Mouse (Mus musculus): ENCODE results near the gene Abl1.

DNA sequence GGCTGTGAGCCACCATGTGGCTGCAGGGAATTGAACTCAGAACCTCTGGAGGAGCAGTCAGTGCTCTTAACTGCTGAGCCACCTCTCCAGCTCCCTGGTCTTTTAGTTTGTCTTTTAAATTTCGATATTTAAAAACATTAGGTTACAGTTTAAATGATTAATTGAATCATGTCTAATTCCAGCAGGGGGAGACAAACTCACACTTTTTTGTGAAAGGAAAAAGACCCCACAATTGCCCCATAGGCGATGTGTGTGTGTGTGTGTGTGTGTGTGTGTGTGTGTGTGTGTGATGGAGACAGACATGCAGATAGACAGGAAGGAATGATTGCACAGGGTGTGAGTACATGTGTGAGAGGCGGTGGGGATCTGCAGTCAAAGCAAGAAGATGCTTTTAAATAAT is 100.1 kb downstream of the Abl1 start:
- TF ChIP-seq CTCF (IDR thresholded peaks at IDR 0.05; ENCODE audit: control insufficient read depth, insufficient read depth, insufficient read length), result no peak
- TF ChIP-seq USF1 (IDR thresholded peaks at IDR 0.05; ENCODE audit: low read depth), result no peak
- TF ChIP-seq MYOG (IDR thresholded peaks at IDR 0.05; ENCODE audit: control insufficient read depth, extremely low read depth, insufficient read length), result no peak
- no peak for TF ChIP-seq CEBPB (IDR thresholded peaks at IDR 0.05; ENCODE audit: low read depth)

Measured in C2C12 (cell line).